Mouse (Mus musculus): ENCODE data around the gene Ccdc22.

DNA sequence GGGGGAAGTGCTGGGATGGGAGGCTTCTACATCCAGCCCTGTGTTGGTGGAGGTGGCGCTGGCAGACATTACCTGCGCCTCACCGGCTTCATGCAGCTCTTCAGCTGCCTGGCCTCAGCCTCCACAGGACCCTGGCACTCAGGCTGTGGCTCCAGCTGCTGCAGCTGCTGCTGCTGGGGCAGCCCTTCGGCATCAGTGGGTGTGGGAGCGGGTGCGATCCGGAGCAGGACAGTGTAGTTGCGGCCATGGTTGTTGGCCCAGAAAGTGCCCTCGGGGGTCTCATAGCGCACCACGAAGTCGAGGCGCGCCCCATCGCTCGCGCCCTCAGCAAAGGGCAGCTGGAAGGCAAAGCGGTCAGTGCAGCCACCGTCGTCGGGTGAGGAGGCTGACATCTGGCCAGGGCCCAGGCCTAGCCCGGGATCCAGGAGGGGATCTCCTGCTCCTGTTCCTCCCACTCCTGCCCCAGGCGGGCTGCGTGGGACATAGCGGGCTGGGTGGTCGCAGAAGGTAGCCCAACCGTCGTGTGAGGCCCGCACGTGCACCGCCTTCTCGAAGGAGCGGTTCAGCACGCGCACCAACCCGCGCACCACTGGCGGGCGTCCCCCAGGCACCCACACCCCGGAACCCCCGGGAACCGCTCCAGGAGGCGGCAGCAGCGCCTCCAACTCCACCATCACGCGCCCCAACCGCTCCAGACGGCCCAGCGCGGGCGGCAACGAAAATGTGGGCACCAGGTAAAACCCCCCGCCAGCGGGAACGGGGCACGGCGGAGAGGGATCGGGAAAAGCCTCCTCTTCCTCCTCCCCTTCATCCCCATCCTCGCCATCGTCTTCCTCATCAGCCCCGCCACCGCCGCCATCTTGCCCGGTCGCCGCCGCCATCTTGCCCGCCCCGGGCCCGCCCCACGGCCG, 31.9 kb downstream of the Ccdc22 start, which contains the start of gene Foxp3:
- TF ChIP-seq CTCF (IDR thresholded peaks at IDR 0.05; ENCODE audit: control insufficient read depth, insufficient read depth, low read length) = no peak
- TF ChIP-seq POLR2A (IDR thresholded peaks at IDR 0.05; ENCODE audit: borderline replicate concordance, control insufficient read depth, low read depth, low read length) = peak; percentile 31; the same call in 1 of the 2 replicates
